Mouse (Mus musculus): ENCODE measurements around the gene Rasgrp1.
A peak's percentile ranks its signal among the peaks of the same experiment; 100 is the strongest.

Rasgrp1 gene

DNA sequence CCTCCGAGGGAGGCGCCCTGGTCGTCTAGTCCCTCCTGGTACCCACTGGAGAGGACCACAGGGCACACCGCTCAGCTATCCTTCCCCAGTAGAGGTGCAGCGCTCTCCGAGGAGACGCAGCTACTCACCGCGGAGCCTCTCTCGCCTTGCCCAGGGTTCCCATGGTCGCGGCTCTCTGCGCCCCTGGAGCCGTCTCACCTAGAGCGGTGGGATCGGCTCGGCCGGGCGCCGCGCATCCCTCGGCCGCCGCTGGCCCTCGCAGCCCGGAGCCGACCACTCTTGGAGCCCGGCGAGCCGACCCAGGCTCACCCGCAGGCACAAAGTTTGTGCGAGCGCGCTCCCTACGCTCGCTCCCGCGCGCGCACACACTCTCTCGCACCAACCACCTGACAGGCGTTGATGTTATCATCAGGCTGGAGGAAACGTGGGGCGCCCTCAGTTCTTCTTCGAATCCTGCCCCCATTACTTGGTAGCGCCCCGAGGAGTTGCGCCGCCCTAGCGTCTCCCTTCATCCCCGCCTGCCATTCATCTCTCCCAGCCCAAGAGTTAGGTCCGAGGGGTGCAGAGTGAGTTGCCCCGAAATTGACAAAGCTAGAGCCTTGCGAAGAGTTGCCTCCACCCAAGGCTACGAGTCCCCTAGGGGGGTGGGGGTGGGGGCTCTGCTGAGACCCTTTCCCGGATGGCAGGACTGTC is at the start of gene Rasgrp1:
Gene Rasgrp1 (minus strand): TSS at position 455 of the 693 bp plus-strand sequence.
- DNase-seq (ENCODE audit: low read depth in 2 of 2, low spot score in 2 of 2), result peak; percentile 73 to 82

DNA sequence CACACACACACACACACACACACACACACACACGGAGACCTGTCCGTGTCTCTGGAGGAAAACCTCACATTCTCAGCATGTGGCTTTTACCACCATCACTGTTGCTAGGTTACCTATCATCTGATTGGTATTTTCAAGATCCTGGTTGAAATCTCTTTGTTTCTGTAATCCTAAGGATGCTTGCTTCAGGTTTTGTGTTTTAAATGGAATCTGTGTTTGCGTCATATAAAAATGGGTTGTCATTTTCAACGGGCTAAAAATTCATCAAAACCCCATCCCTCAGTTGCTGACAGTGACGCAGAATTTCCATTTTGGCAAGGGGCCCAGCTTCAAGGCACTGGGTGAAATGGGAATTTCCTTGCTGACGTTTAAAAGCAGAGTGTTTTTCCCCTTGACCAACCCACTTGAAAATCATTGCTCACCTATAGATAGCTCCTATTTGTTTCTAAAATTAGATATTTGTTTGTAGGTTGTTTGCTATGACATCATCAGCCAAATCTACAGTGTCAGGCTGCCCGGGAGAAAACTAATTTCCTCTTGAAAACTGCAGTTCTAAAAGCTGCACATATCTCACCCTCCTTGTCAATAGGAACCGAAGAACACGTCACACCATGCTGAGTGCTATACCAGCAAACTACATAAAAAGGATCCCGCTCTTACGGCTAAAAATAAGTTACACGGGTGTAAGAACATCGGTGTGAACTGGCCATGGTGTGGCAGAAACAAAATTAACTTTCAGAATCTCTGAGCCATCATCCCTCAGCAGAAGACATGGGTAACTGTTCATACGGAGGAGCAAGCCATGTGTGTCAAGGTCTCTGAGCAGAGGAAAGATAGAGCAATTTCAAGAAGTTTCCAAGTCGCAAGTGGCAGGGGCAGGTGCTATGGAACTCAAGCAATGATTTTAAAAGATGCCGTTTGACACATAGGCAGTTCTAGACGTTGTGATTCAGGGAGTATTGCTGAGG is 47.4 kb upstream of the Rasgrp1 start:
- DNase-seq (ENCODE audit: low read depth in 2 of 2, low spot score in 2 of 2), result peak; percentile 35 to 42

DNA sequence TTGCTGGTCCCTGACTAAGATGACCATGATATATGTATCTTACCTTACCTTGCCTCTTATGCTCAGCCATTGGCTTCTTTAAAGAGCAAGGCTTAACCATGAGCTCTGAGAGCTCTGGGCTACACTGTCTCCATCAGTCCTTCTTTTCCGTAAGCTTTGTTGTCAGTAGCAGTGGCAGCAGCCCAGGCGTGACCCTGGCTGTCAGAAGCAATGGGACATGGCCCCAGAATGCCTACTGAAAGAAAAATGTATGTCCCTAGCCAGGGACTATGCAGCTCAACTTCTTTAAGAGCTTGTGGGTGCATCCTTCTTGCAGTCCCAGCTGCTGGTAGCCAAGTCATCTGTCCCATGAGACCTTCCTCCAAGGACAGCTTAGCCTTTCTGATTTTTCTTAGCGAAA is 46.7 kb upstream of the Rasgrp1 start:
- no peak for DNase-seq (ENCODE audit: low read depth in 2 of 2, low spot score in 2 of 2)

DNA sequence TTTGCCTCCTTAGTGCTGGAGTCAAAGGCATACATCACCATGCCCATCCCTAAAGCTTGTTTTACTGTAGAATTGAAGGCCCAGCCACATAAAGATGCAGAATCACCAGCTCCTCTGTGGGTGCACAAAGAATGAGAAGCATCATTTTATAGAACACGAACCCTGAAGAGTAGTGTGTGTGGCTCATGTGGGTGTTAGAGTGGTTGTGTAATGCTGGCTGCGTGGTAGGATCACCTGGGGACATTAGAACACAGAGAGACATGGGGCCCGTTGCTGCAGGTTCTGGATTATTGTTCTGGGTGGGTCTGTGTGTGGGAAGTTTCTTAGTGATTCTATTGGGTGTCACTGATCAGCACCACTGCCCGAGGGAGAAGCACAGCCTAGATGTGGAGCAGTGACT is 45.3 kb upstream of the Rasgrp1 start:
- no peak for DNase-seq (ENCODE audit: low read depth in 2 of 2, low spot score in 2 of 2)

DNA sequence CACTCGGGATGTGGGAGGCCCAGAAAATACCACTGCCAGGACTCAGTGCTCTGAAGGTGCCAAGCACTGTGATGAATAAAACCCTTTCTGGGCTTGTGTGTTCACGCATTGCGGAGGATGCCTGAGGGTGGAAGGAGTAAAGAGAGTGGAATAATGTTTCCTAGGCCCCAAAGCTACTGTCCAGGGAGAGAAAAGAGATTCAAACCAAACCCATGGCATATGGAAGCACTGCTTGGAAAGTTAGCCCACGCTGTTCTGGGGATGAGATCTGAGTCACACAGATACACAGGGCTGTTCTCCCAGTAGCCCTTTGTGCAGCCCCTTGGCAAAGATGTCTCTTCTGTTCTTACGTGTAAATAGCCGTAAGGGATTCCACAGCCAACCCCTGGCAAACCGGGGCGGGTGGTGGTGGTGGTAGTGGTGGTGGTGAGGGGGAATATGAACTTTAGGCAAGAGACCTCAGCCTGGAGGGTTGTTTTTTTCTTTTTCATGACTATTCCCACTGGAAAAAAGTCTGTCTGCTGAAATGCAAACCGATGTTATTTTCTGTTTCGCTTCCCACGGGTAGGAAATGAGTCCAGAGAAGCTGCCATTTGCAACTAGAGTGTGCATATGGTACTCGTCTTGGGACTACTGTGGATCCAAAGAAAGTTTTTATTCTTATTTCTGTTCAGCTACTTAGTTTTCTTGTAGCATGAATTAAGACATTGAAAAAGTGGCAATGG is 44.3 kb upstream of the Rasgrp1 start:
- DNase-seq (ENCODE audit: low read depth in 2 of 2, low spot score in 2 of 2), result no peak

- DNase-seq (ENCODE audit: low read depth in 2 of 2, low spot score in 2 of 2), result no peak
These were observed 43.3 kb upstream of the Rasgrp1 start for GRCm38 (mm10) chr2:117386036-117386590.

GRCm38 (mm10) chr2:117381314-117381713 is 38.5 kb upstream of the Rasgrp1 start:
- no peak for DNase-seq (ENCODE audit: low read depth in 2 of 2, low spot score in 2 of 2)

DNA sequence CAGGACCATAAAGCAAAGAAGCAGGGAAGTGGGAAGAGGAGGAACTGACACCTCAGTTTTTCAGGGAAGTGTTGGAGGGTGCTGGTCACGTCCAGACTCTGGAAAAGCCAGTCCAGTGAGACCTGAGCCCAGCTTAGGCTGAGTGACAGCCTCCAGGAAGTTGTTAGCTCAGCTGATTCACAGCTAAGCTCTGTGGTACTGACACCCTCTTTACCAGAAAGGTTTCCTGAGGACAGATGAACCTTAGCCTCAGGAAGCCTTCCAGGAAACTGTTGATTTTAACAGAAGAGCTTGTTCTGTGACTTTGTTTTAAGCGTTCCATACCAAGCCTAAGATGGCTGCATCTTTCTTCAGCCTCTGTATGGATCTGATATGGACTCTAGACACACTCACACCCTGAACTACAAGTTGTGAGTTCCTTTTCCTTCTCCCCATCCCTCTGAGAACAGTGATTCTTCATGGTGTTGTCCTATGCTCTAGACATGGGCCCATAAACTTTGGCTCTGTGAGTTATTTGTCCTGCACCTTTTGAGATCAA is 31.6 kb upstream of the Rasgrp1 start:
- DNase-seq (ENCODE audit: low read depth in 2 of 2, low spot score in 2 of 2), result peak in 1 of 2 experiments; percentile 11

- no peak for DNase-seq (ENCODE audit: low read depth in 2 of 2, low spot score in 2 of 2)
These were observed 28.9 kb upstream of the Rasgrp1 start for GRCm38 (mm10) chr2:117371706-117372105.

DNA sequence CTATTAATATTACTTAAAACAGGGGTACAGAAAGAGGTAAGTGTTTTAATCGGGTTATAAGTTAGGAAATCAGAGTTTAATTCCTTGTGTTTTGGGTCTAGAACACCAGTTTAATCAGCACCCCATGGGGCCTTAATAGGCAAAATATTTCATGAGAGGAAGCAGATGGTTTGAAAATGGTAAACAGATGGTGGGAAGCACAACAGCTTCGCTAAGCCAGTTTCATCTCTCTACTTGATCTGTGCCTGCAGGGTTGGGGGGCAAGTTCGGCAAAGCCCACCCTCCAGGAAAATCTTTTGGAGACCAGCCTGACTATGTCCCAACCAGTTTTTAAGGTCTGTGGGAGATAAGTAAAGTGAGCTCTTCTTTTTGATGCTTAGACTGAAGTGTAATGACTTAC is 23.7 kb upstream of the Rasgrp1 start:
- DNase-seq (ENCODE audit: low read depth in 2 of 2, low spot score in 2 of 2), result no peak

- DNase-seq (ENCODE audit: low read depth in 2 of 2, low spot score in 2 of 2), result no peak
These were observed 21.3 kb upstream of the Rasgrp1 start for GRCm38 (mm10) chr2:117364056-117364455.

GRCm38 (mm10) chr2:117357939-117358338 is 15.1 kb upstream of the Rasgrp1 start:
- DNase-seq (ENCODE audit: low read depth in 2 of 2, low spot score in 2 of 2), result no peak

GRCm38 (mm10) chr2:117352305-117353123 is 9.7 kb upstream of the Rasgrp1 start:
- DNase-seq (ENCODE audit: low read depth in 2 of 2, low spot score in 2 of 2), result no peak

- DNase-seq (ENCODE audit: low read depth in 2 of 2, low spot score in 2 of 2), result no peak
These were observed 7.3 kb upstream of the Rasgrp1 start for GRCm38 (mm10) chr2:117350138-117350537.

DNA sequence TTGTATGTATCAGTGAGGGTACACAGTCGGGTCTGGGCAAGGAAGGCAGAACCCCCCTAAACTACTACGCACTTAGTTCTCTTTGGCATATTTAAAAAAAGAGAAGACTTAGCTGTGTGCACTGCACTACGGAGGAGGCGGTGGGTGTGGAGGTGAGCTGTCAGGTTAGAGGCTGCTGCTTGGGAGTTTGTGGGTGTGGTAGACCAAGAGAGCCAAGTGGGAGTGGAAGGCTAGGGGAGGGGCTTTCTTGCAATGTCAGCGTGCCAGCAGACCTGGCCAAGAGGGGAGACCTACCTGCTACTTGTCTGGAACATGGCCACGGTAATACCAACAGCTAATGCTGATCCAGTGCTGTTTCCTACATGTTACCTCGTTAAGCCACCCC is 431 bp upstream of the Rasgrp1 start:
- peak; percentile 30 to 41 for DNase-seq (ENCODE audit: low read depth in 2 of 2, low spot score in 2 of 2)

- DNase-seq (ENCODE audit: low read depth in 2 of 2, low spot score in 2 of 2), result peak; percentile 91 to 93
These were observed 683 bp downstream of the Rasgrp1 start for GRCm38 (mm10) chr2:117342090-117342546.

DNA sequence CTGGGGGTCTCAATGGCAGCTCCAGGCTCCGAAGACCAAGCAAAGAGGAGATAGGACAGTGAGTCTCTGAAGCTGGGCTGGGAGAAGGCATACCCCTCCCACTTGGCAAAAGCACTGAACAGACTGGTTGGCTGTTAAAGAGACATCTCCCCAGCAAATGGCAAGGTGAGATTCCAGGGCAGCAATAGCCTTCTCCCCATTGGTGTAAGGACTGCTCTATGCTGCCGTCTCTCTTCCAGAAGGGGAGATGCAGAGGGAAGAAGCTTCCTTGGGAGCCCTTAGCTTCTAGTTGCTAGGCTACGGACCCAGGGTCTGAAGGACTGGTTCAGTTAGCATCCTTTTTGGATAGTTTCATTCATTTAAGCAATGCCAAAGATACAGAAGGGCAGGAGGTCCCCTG is 4.3 kb downstream of the Rasgrp1 start:
- no peak for DNase-seq (ENCODE audit: low read depth in 2 of 2, low spot score in 2 of 2)

GRCm38 (mm10) chr2:117337902-117338301 is 4.9 kb downstream of the Rasgrp1 start:
- DNase-seq (ENCODE audit: low read depth in 2 of 2, low spot score in 2 of 2), result no peak

- no peak for DNase-seq (ENCODE audit: low read depth in 2 of 2, low spot score in 2 of 2)
These were observed 5.7 kb downstream of the Rasgrp1 start for GRCm38 (mm10) chr2:117336946-117337665.

Measured in CD8-positive naive resting alpha-beta T cell, adult 2 months (primary cell).